Mouse (Mus musculus): ENCODE measurements around the gene Tmprss15. TPM values are rescaled to one million over a fixed set of nuclear protein-coding genes. Genes with fewer than 3 reads are reported as not detected.

The Tmprss15 gene
- polyA plus RNA-seq, 1 experiment from 2014 or later = not detected

DNA sequence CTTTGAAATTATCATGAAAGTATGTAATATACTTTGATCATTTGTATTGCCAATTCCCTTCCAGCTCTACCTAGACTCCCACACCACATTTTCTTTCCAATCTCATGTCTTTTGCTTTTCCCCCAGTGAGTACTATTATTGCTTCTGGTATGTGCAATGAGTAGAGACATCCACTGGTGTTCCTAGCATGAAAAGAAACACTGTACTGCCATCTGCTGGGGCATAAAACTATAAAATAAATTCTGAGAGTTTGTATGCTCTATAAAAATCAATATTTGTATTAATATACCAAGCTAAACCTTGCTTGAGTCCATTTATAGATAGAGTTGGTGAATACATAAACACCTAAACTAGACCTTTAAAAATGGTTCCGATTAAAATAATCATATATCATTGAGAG lies 27.0 kb downstream of the Tmprss15 start:
- Histone ChIP-seq H3K36me3 (replicated peaks; ENCODE audit: insufficient read depth, low read length) (no peaks in the 10 kb centered on the region), H3K27ac (ENCODE audit: low read depth) (no peak overlapping the region), H3K4me1 (ENCODE audit: insufficient read depth) (no peaks in the 10 kb centered on the region), H3K4me3 (ENCODE audit: low read depth, low read length) (no peak overlapping the region), H3K9me3 (ENCODE audit: low read length) (no peaks in the 10 kb centered on the region), H3K4me2 (ENCODE audit: low read depth, low read length) (no peak overlapping the region), H3K9ac (replicated peaks) (no peak overlapping the region), H3K27me3 (ENCODE audit: insufficient read depth, low read length) (no peaks in the 10 kb centered on the region)
- TF ChIP-seq EP300 (IDR thresholded peaks at IDR 0.05; ENCODE audit: low read depth) (no peak), CTCF (IDR thresholded peaks at IDR 0.05; ENCODE audit: low read depth) (0 out of 2 replicates have a peak, but pooled peaks have one; percentile 4)
- DNase-seq (no peak), ATAC-seq (no peak)
- WGBS (ENCODE audit: insufficient replicate concordance) = 81% methylated on average over 1 of the region's 1 CpGs

GRCm38 (mm10) chr16:79058775-79059558 lies 31.9 kb downstream of the Tmprss15 start:
- ATAC-seq (peak; percentile 95), DNase-seq (peak; percentile 46)
- Histone ChIP-seq H3K27ac (ENCODE audit: low read depth) (no peak overlapping the region), H3K9ac (replicated peaks) (no peak overlapping the region), H3K27me3 (ENCODE audit: insufficient read depth, low read length) (no peaks in the 10 kb centered on the region), H3K9me3 (ENCODE audit: low read length) (no peaks in the 10 kb centered on the region), H3K4me3 (ENCODE audit: low read depth, low read length) (no peak overlapping the region), H3K4me2 (ENCODE audit: low read depth, low read length) (peak overlapping the region; percentile 40), H3K4me1 (ENCODE audit: insufficient read depth) (no peaks in the 10 kb centered on the region), H3K36me3 (replicated peaks; ENCODE audit: insufficient read depth, low read length) (no peaks in the 10 kb centered on the region)
- WGBS (ENCODE audit: insufficient replicate concordance) = 50% methylated on average over 12 of the region's 12 CpGs
- TF ChIP-seq CTCF (IDR thresholded peaks at IDR 0.05; ENCODE audit: low read depth) (peak; percentile 61), EP300 (IDR thresholded peaks at IDR 0.05; ENCODE audit: low read depth) (no peak)

GRCm38 (mm10) chr16:79032593-79032992 lies 58.3 kb downstream of the Tmprss15 start:
- H3K4me3 ChIP-seq (ENCODE audit: low read depth, low read length) = no peak overlapping the region

DNA sequence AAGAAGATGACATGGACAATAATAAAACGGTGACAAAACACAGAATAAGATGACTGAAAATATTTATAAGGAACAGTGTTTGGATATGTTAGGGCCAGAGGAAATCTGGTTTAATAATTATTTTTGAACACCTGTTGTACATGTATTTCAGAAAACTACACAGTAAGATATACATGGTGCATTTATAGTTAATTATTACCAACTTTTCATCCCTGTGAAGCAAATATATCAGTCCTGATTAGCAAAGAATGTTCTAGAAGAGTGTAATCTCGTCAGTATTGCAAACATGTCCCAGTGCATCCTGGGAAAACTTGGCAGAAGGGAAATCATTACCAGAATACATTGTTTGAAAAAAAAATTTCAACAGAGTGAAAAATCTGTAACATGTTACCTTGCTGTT lies 88.1 kb downstream of the Tmprss15 start:
- H3K4me1 ChIP-seq (ENCODE audit: insufficient read depth) = no peaks in the 10 kb centered on the region
- no peaks in the 10 kb centered on the region for H3K27me3 ChIP-seq (ENCODE audit: insufficient read depth, low read length)
- H3K4me2 ChIP-seq (ENCODE audit: low read depth, low read length) = no peak overlapping the region
- ATAC-seq (no peak), DNase-seq (no peak)
- H3K9me3 ChIP-seq (ENCODE audit: low read length) = no peaks in the 10 kb centered on the region
- no peaks in the 10 kb centered on the region for H3K36me3 ChIP-seq (replicated peaks; ENCODE audit: insufficient read depth, low read length)
- no peak overlapping the region for H3K9ac ChIP-seq (replicated peaks)
- TF ChIP-seq CTCF (IDR thresholded peaks at IDR 0.05; ENCODE audit: low read depth) (no peak), EP300 (IDR thresholded peaks at IDR 0.05; ENCODE audit: low read depth) (no peak)
- H3K27ac ChIP-seq (ENCODE audit: low read depth) = no peak overlapping the region
- H3K4me3 ChIP-seq (ENCODE audit: low read depth, low read length) = no peak overlapping the region
- 57% methylated on average over 2 of the region's 2 CpGs for WGBS (ENCODE audit: insufficient replicate concordance)

More at GRCm38 (mm10) chr16:79032593-79032992, 58.3 kb downstream of the Tmprss15 start:
- Histone ChIP-seq H3K27me3 (ENCODE audit: insufficient read depth, low read length) (no peaks in the 10 kb centered on the region), H3K9me3 (ENCODE audit: low read length) (no peaks in the 10 kb centered on the region), H3K4me1 (ENCODE audit: insufficient read depth) (no peaks in the 10 kb centered on the region), H3K9ac (replicated peaks) (no peak overlapping the region), H3K36me3 (replicated peaks; ENCODE audit: insufficient read depth, low read length) (no peaks in the 10 kb centered on the region), H3K27ac (ENCODE audit: low read depth) (no peak overlapping the region), H3K4me2 (ENCODE audit: low read depth, low read length) (no peak overlapping the region)
- ATAC-seq (no peak), DNase-seq (no peak)
- TF ChIP-seq EP300 (IDR thresholded peaks at IDR 0.05; ENCODE audit: low read depth) = no peak
- TF ChIP-seq CTCF (IDR thresholded peaks at IDR 0.05; ENCODE audit: low read depth) = no peak
- WGBS (ENCODE audit: insufficient replicate concordance) = 72% methylated on average over 2 of the region's 2 CpGs

DNA sequence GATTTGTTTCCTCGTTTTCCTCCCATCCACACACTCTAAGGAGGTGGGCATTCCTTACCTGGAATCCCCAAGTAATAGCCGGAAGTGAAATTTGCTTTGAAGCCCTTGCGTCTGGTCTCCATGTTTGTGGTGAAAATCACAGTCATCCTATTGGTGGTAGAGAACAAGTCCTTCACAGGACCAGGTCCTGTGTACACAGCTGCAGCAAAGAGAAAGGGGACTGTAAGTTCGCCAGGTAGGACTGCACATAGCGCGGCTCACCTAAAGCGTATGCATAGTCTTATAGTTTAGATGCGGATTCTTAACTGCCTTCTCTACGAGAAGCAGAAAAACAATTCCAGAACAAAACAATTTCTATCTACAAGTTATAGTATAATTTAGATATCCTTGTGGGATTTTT lies 89.2 kb downstream of the Tmprss15 start:
- WGBS (ENCODE audit: insufficient replicate concordance) = 72% methylated on average over 9 of the region's 9 CpGs

DNA sequence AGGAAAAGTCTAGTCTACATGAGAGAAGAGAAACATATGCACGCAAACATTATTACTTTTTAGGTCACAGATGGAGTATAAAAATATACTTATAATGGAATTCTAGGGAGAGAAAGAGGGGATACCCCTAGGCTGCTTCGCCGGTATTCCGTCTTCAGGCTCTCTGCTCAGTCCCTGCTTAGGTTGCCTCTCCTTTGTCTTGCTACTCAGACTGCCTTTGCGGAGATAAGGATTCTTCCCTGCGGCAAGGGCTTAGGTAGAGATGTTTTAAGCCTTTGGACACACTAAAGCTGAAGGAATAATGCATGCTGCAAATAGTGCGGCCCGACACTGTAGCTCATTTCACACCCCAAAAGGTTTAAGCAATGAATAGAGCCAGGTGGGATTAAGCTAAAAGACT lies 114.5 kb downstream of the Tmprss15 start:
- Histone ChIP-seq H3K9ac (replicated peaks) (no peak overlapping the region), H3K27ac (ENCODE audit: low read depth) (no peak overlapping the region), H3K36me3 (replicated peaks; ENCODE audit: insufficient read depth, low read length) (no peaks in the 10 kb centered on the region), H3K4me3 (ENCODE audit: low read depth, low read length) (no peak overlapping the region), H3K4me2 (ENCODE audit: low read depth, low read length) (no peak overlapping the region), H3K4me1 (ENCODE audit: insufficient read depth) (no peaks in the 10 kb centered on the region), H3K9me3 (ENCODE audit: low read length) (no peaks in the 10 kb centered on the region), H3K27me3 (ENCODE audit: insufficient read depth, low read length) (no peaks in the 10 kb centered on the region)
- TF ChIP-seq EP300 (IDR thresholded peaks at IDR 0.05; ENCODE audit: low read depth) (no peak), CTCF (IDR thresholded peaks at IDR 0.05; ENCODE audit: low read depth) (no peak)
- ATAC-seq (no peak), DNase-seq (no peak)
- 65% methylated on average over 8 of the region's 8 CpGs for WGBS (ENCODE audit: insufficient replicate concordance)

More for the DNA sequence above, 89.2 kb downstream of the Tmprss15 start:
- no peak overlapping the region for H3K27ac ChIP-seq (ENCODE audit: low read depth)
- no peak overlapping the region for H3K4me3 ChIP-seq (ENCODE audit: low read depth, low read length)
- H3K9me3 ChIP-seq (ENCODE audit: low read length) = no peaks in the 10 kb centered on the region
- DNase-seq (no peak), ATAC-seq (no peak)
- no peaks in the 10 kb centered on the region for H3K36me3 ChIP-seq (replicated peaks; ENCODE audit: insufficient read depth, low read length)
- no peaks in the 10 kb centered on the region for H3K27me3 ChIP-seq (ENCODE audit: insufficient read depth, low read length)
- TF ChIP-seq EP300 (IDR thresholded peaks at IDR 0.05; ENCODE audit: low read depth) (no peak), CTCF (IDR thresholded peaks at IDR 0.05; ENCODE audit: low read depth) (no peak)
- H3K9ac ChIP-seq (replicated peaks) = no peak overlapping the region
- no peak overlapping the region for H3K4me2 ChIP-seq (ENCODE audit: low read depth, low read length)
- no peaks in the 10 kb centered on the region for H3K4me1 ChIP-seq (ENCODE audit: insufficient read depth)

All from liver, postnatal 0 days (tissue).